Mouse (Mus musculus) layer of hippocampus, postnatal 36 days (tissue): ENCODE results near the gene Ccdc105. TPM values are rescaled to one million over a fixed set of nuclear protein-coding genes. Genes with fewer than 3 reads are reported as not detected.

Experiments used
- DNase-seq, 2 experiments: peaks; one replicate each; pipeline ENCODE4 v3.0.0; 2022
- total RNA-seq, 2 experiments: library from RNA; stranded (reverse); gene quantifications; 2 replicates each; pipeline ENCODE4 v1.2.3; 2021

The Ccdc105 gene
- total RNA-seq, 2 experiments from 2014 or later = 0.23 to 0.60 TPM

- no peak for DNase-seq
These were observed 37.7 kb downstream of the Ccdc105 start for GRCm38 (mm10) chr10:78715156-78715555.

GRCm38 (mm10) chr10:78714129-78714528 is 38.7 kb downstream of the Ccdc105 start:
- DNase-seq = no peak

- no peak for DNase-seq
These were observed 42.2 kb downstream of the Ccdc105 start for GRCm38 (mm10) chr10:78710706-78711105.

- DNase-seq = no peak
These were observed 52.0 kb downstream of the Ccdc105 start for GRCm38 (mm10) chr10:78700881-78701280.

Other genes with a start within 250 kb of the Ccdc105 start
- gene Olfr1358, start 235.6 kb downstream of the Ccdc105 start, total RNA-seq = not detected
- gene Ilvbl, start 178.7 kb downstream of the Ccdc105 start, total RNA-seq = 10 to 100 TPM; 15.6 to 24.1 TPM
- gene Syde1, start 161.1 kb downstream of the Ccdc105 start, total RNA-seq = 1 to 10 TPM; 5.0 to 5.2 TPM
- gene Olfr1357, start 135.0 kb downstream of the Ccdc105 start, total RNA-seq = not detected
- not detected for gene Casp14, start 34.8 kb downstream of the Ccdc105 start, total RNA-seq
- 10 to 100 TPM in 1 of 2 experiments, 1 to 10 TPM in 1; 9.7 to 11.5 TPM for gene Slc1a6, start 27.4 kb upstream of the Ccdc105 start, total RNA-seq
- gene Olfr1356, start 99.1 kb upstream of the Ccdc105 start, total RNA-seq = not detected
- gene Olfr1355, start 122.5 kb upstream of the Ccdc105 start, total RNA-seq = not detected
- gene Olfr1354, start 160.1 kb upstream of the Ccdc105 start, total RNA-seq = not detected
- gene Olfr8, start 197.6 kb upstream of the Ccdc105 start, total RNA-seq = not detected
- not detected for gene Olfr1353, start 210.2 kb upstream of the Ccdc105 start, total RNA-seq
- gene Olfr1352, start 228.0 kb upstream of the Ccdc105 start, total RNA-seq = not detected